Mouse (Mus musculus) macrophage (primary cell): Measurements from ENCODE around the gene Selenot. TPM values are rescaled to one million over a fixed set of nuclear protein-coding genes. Genes with fewer than 3 reads are reported as not detected.
A peak's percentile ranks its signal among the peaks of the same experiment; 100 is the strongest.

Experiments used
- H3K27ac ChIP-seq: fragments of 350-480 bp; formaldehyde crosslinking; 2 replicates; pipeline ENCODE4 v1.9.0; 2021
- H3K36me3 ChIP-seq: fragments of 350-480 bp; formaldehyde crosslinking; 2 replicates; pipeline ENCODE4 v1.9.0; 2021; ENCODE audit errors: inconsistent target
- H3K4me3 ChIP-seq: fragments of 350-480 bp; formaldehyde crosslinking; 2 replicates; pipeline ENCODE4 v1.9.0; 2021; ENCODE audit errors: inconsistent target
- H3K79me2 ChIP-seq: fragments of 350-480 bp; formaldehyde crosslinking; 2 replicates; pipeline ENCODE4 v1.9.0; 2021; ENCODE audit errors: inconsistent target
- WGBS: methylation state at CpG from one replicate; pipeline ENCODE4 v1.1.7; 2026; ENCODE audit warnings: inconsistent platforms; ENCODE audit not compliant: missing documents; 5-methylcytosine and 5-hydroxymethylcytosine counted together
- polyA plus RNA-seq: library from polyadenylated mRNA; stranded (reverse); fragments of 250-400 nt; gene quantifications from 3 replicates; pipeline ENCODE4 v1.2.4, GENCODE M21; 2018; ENCODE audit warnings: inconsistent platforms

The Selenot gene
- polyA plus RNA-seq, 1 experiment from 2014 or later = 162 TPM

- Histone ChIP-seq H3K4me3 (no peak overlapping the region), H3K27ac (no peak overlapping the region), H3K36me3 (peaks cover 37% of the 10 kb centered on the region), H3K79me2 (no peaks in the 10 kb centered on the region)
- WGBS = 89% methylated on average over 5 of the region's 5 CpGs
Observed at GRCm38 (mm10) chr3:58593623-58594022, 17.2 kb downstream of the Selenot start.

GRCm38 (mm10) chr3:58608506-58608905, 32.1 kb downstream of the Selenot start:
- Histone ChIP-seq H3K79me2 (no peaks in the 10 kb centered on the region), H3K36me3 (no peaks in the 10 kb centered on the region), H3K27ac (no peak overlapping the region), H3K4me3 (no peak overlapping the region)
- WGBS = 93% methylated on average over 4 of the region's 4 CpGs

- Histone ChIP-seq H3K36me3 (no peaks in the 10 kb centered on the region), H3K27ac (no peak overlapping the region), H3K4me3 (no peak overlapping the region), H3K79me2 (no peaks in the 10 kb centered on the region)
- 92% methylated on average over 5 of the region's 5 CpGs for WGBS
Observed at GRCm38 (mm10) chr3:58609985-58610384, 33.5 kb downstream of the Selenot start.

- no peaks in the 10 kb centered on the region for H3K36me3 ChIP-seq
- H3K79me2 ChIP-seq = no peaks in the 10 kb centered on the region
- 95% methylated on average over 7 of the region's 7 CpGs for WGBS
- no peak overlapping the region for H3K4me3 ChIP-seq
- H3K27ac ChIP-seq = no peak overlapping the region
Observed at GRCm38 (mm10) chr3:58621066-58621465, 44.6 kb downstream of the Selenot start.

GRCm38 (mm10) chr3:58622665-58623394, 46.4 kb downstream of the Selenot start:
- Histone ChIP-seq H3K27ac (no peak overlapping the region), H3K36me3 (no peaks in the 10 kb centered on the region), H3K79me2 (no peaks in the 10 kb centered on the region), H3K4me3 (no peak overlapping the region)
- 88% methylated on average over 3 of the region's 3 CpGs for WGBS

- 96% methylated on average over 4 of the region's 4 CpGs for WGBS
- H3K27ac ChIP-seq = no peak overlapping the region
- H3K79me2 ChIP-seq = no peaks in the 10 kb centered on the region
- no peak overlapping the region for H3K4me3 ChIP-seq
- H3K36me3 ChIP-seq = no peaks in the 10 kb centered on the region
Observed at GRCm38 (mm10) chr3:58624981-58625380, 48.5 kb downstream of the Selenot start.

- no peaks in the 10 kb centered on the region for H3K36me3 ChIP-seq
- no peaks in the 10 kb centered on the region for H3K79me2 ChIP-seq
- 87% methylated on average over 2 of the region's 2 CpGs for WGBS
- no peak overlapping the region for H3K4me3 ChIP-seq
- no peak overlapping the region for H3K27ac ChIP-seq
Observed at GRCm38 (mm10) chr3:58631693-58632092, 55.3 kb downstream of the Selenot start.

GRCm38 (mm10) chr3:58636406-58637295, 60.2 kb downstream of the Selenot start, which contains the start of gene Erich6:
Erich6 (minus strand) TSS chr3:58637207.
- Histone ChIP-seq H3K36me3 (no peaks in the 10 kb centered on the region), H3K79me2 (no peaks in the 10 kb centered on the region), H3K4me3 (peak within 1 kb of the TSS; percentile 15; the same call in 1 of the 2 replicates), H3K27ac (no peak within 1 kb of the TSS)
- 2% methylated on average over 33 of the region's 34 CpGs for WGBS

Other genes starting within 250 kb of the Selenot start
- gene Tsc22d2, start 161.9 kb upstream of the Selenot start, polyA plus RNA-seq = 9.6 to 15.9 TPM (median 10.7 TPM) in 3 replicates
- gene Eif2a, start 50.8 kb upstream of the Selenot start, polyA plus RNA-seq = 43.6 to 76.2 TPM (median 51.3 TPM) in 3 replicates
- 104 to 207 TPM (median 148 TPM) in 3 replicates for gene Serp1, start 50.7 kb upstream of the Selenot start, polyA plus RNA-seq
- not detected in 3 replicates for gene Erich6, start 60.6 kb downstream of the Selenot start, polyA plus RNA-seq
- gene Siah2, start 115.8 kb downstream of the Selenot start, polyA plus RNA-seq = 3.3 to 6.7 TPM (median 6.2 TPM) in 3 replicates
- not detected in 3 replicates for gene Mindy4b-ps, start 245.7 kb downstream of the Selenot start, polyA plus RNA-seq